Mouse (Mus musculus) lung, adult 2 months (tissue): ENCODE results near the gene Zfp644.

Experiments
- CTCF ChIP-seq: fragments of 200-500 bp; IDR thresholded peaks from 2 replicates; pipeline ENCODE4 v1.5.1; 2011; ENCODE audit warnings: mild to moderate bottlenecking, low read length, control low read depth; ENCODE audit not compliant: insufficient read depth
- POLR2A ChIP-seq: fragments of 200-500 bp; IDR thresholded peaks from 2 replicates; pipeline ENCODE4 v1.6.1; 2011; ENCODE audit warnings: low read depth, mild to moderate bottlenecking, control low read depth, low read length, borderline replicate concordance; ENCODE audit errors: extremely low read depth

- TF ChIP-seq CTCF (no peak), POLR2A (no peak)
Observed at GRCm38 (mm10) chr5:106739716-106740115, 42.6 kb upstream of the Zfp644 start.
